Mouse (Mus musculus): ENCODE measurements around the gene Skil. TPM values are rescaled to one million over a fixed set of nuclear protein-coding genes. Genes with fewer than 3 reads are reported as not detected.

The Skil gene
- polyA plus RNA-seq, 2 experiments, result 13.7 to 20.6 TPM

- Histone ChIP-seq H3K36me3 (ENCODE audit: control insufficient read depth, insufficient read depth, low read length) (no peaks in the 10 kb centered on the region), H3K9ac (ENCODE audit: low read depth, low read length, severe bottlenecking) (no peak overlapping the region), H3K27me3 (ENCODE audit: control insufficient read depth, insufficient read depth, low read length) (no peaks in the 10 kb centered on the region), H3K9me3 (ENCODE audit: control insufficient read depth, low read length) (no peaks in the 10 kb centered on the region), H3K4me1 (ENCODE audit: control insufficient read depth, insufficient read depth, low read length) (no peaks in the 10 kb centered on the region; the same call in 1 of the 2 replicates), H3K27ac (replicated peaks; ENCODE audit: low read depth, low read length) (no peak overlapping the region), H3K4me2 (replicated peaks; ENCODE audit: low read depth, low read length, severe bottlenecking) (no peak overlapping the region), H3K4me3 (replicated peaks; ENCODE audit: low read length) (no peak overlapping the region)
- DNase-seq (ENCODE audit: low spot score) (peak; percentile 29), ATAC-seq (ENCODE audit: low FRiP score, low read depth) (0 out of 2 replicates have a peak, but pooled peaks have one; percentile 30)
- WGBS, result 56% methylated on average over 12 of the region's 12 CpGs
- TF ChIP-seq POLR2A (IDR thresholded peaks at IDR 0.05; ENCODE audit: borderline replicate concordance, extremely low read depth, insufficient read depth, insufficient read length), result no peak
These were observed 71.6 kb downstream of the Skil start for GRCm38 (mm10) chr3:31166365-31166871.

Other genes with a start within 250 kb of the Skil start
- 3.1 and 3.5 TPM in 2 replicates for gene Gpr160, start 239.1 kb upstream of the Skil start, polyA plus RNA-seq (2012; rRNA removed)
- gene Gpr160, start 239.1 kb upstream of the Skil start, polyA plus RNA-seq (2014; fragmentation: Nextera tagmentation; extraction: Ambion mirVana), result 5.6 and 7.8 TPM in 2 replicates
- gene Phc3, start 125.6 kb upstream of the Skil start, polyA plus RNA-seq (2012; rRNA removed), result 16.9 and 22.3 TPM in 2 replicates
- 7.9 and 8.2 TPM in 2 replicates for gene Phc3, start 125.6 kb upstream of the Skil start, polyA plus RNA-seq (2014; fragmentation: Nextera tagmentation; extraction: Ambion mirVana)
- 44.9 and 45.5 TPM in 2 replicates for gene Prkci, start 99.3 kb upstream of the Skil start, polyA plus RNA-seq (2012; rRNA removed)
- 45.3 and 53.4 TPM in 2 replicates for gene Prkci, start 99.3 kb upstream of the Skil start, polyA plus RNA-seq (2014; fragmentation: Nextera tagmentation; extraction: Ambion mirVana)
- gene Cldn11, start 54.9 kb downstream of the Skil start, polyA plus RNA-seq (2012; rRNA removed), result 9.2 and 14.0 TPM in 2 replicates
- 10.7 and 13.8 TPM in 2 replicates for gene Cldn11, start 54.9 kb downstream of the Skil start, polyA plus RNA-seq (2014; fragmentation: Nextera tagmentation; extraction: Ambion mirVana)
- 0.03 TPM in 1 of 2 replicates, not detected in the other for gene Slc7a14, start 215.3 kb downstream of the Skil start, polyA plus RNA-seq (2012; rRNA removed)
- gene Slc7a14, start 215.3 kb downstream of the Skil start, polyA plus RNA-seq (2014; fragmentation: Nextera tagmentation; extraction: Ambion mirVana), result 0.04 TPM in 2 replicates

All from limb, embryonic 14.5 days (tissue).